Comparison of ENCODE assay signal across 11 mouse cellular contexts in the genomic region with DNA sequence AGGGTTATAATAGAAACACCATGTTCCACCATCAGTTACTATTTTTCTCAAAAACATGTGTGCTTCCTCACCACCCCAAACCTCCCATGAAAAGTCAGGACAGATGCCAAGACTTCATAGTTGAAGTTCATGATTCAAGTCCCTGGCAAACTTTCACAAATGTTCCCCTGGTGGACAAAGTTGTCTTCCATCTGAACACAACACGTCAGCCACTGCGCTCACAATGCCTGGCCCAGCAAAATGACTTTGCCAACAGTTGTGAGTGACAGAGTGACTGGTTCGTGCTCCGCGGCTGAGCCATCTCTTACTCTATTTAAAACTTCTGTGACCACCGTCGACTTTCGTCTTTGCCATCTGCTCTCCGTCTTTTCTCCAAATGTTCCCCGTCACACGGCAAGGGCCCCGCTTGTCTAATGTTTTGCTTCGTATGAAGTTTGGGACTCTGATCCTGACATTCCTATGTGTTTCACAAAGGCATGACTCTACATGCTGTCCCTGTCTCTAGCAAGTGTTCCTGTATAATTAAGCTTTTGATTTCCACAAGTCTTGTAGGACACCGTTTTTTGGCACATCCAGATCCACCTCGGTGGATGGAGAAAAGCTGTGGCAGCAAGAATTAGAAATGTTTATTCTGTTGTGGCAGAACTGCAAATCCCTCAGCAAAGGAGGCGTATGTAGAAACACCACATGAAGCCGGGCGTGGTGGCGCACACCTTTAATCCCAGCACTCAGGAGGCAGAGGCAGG.
DNase-seq lines count a peak whose midpoint lies in the region; ATAC-seq lines count a peak whose summit lies in the region.
"Had no signal": no experiment of that assay in that cellular context is flagged by ENCODE, and none has a peak within 500 bp of the region (broad histone marks: within the 10 kb centered on the region; RNA-seq: fewer than 3 reads in every experiment).

No protein-coding gene starts in this region.

- H3K27ac ChIP-seq in limb, embryonic 13.5 days, result peak overlapping the region; percentile 22; the same call in 1 of the 2 replicates
- H3K27ac ChIP-seq in limb, embryonic 10.5 days, result no peak overlapping the region
- peak overlapping the region; percentile 7; the same call in 1 of the 2 replicates for H3K27ac ChIP-seq in stomach, embryonic 16.5 days (ENCODE audit: low read length)
- H3K27ac ChIP-seq: midbrain, embryonic 12.5 days had no signal

- no peak overlapping the region for H3K4me2 ChIP-seq in limb, embryonic 13.5 days (replicated peaks)
- H3K4me2 ChIP-seq in stomach, embryonic 16.5 days (ENCODE audit: low read depth, low read length), result no peak overlapping the region
- H3K4me2 ChIP-seq: midbrain, embryonic 12.5 days had no signal

- H3K27me3 ChIP-seq in limb, embryonic 13.5 days, result no peaks in the 10 kb centered on the region
- H3K27me3 ChIP-seq in limb, embryonic 10.5 days (ENCODE audit: low read depth, poor library complexity, severe bottlenecking), result no peaks in the 10 kb centered on the region
- H3K27me3 ChIP-seq in stomach, embryonic 16.5 days (ENCODE audit: control insufficient read depth, insufficient read depth, low read length), result no peaks in the 10 kb centered on the region
- H3K27me3 ChIP-seq: midbrain, embryonic 12.5 days; Patski had no signal

- peaks cover 6% of the 10 kb centered on the region for H3K4me1 ChIP-seq in limb, embryonic 13.5 days
- peaks cover 2% of the 10 kb centered on the region; the same call in 1 of the 2 replicates for H3K4me1 ChIP-seq in limb, embryonic 10.5 days
- H3K4me1 ChIP-seq in stomach, embryonic 16.5 days (ENCODE audit: control insufficient read depth, insufficient read depth, low read length), result 0 out of 2 replicates have a peak, but pooled peaks cover 3% of the 10 kb centered on the region
- H3K4me1 ChIP-seq: midbrain, embryonic 12.5 days had no signal

- no peaks in the 10 kb centered on the region for H3K9me3 ChIP-seq in limb, embryonic 13.5 days
- H3K9me3 ChIP-seq in limb, embryonic 10.5 days (replicated peaks), result no peaks in the 10 kb centered on the region
- no peaks in the 10 kb centered on the region for H3K9me3 ChIP-seq in stomach, embryonic 16.5 days (replicated peaks; ENCODE audit: control insufficient read depth, low read length)
- H3K9me3 ChIP-seq: midbrain, embryonic 12.5 days had no signal

- DNase-seq in frontal cortex, postnatal 25 days (ENCODE audit: low spot score in 2 of 2), result no peak
- DNase-seq in limb, embryonic 10.5 days (ENCODE audit: low spot score), result no peak
- DNase-seq in heart, postnatal 4 days, result peak; percentile 54
- no peak for DNase-seq in cerebellum, postnatal 14 days
- no peak for DNase-seq in thymus, postnatal 14 days
- DNase-seq: left cerebral cortex, postnatal 4 days had no signal

- no peak overlapping the region for H3K9ac ChIP-seq in limb, embryonic 13.5 days
- H3K9ac ChIP-seq in stomach, embryonic 16.5 days (ENCODE audit: low read length), result no peak overlapping the region
- H3K9ac ChIP-seq: midbrain, embryonic 12.5 days had no signal

- 86% methylated on average over 19 of the region's 19 CpGs for WGBS in limb, embryonic 13.5 days
- 95% methylated on average over 19 of the region's 19 CpGs for WGBS in limb, embryonic 10.5 days
- WGBS in stomach, embryonic 16.5 days, result 67% methylated on average over 19 of the region's 19 CpGs

- H3K4me3 ChIP-seq in limb, embryonic 13.5 days, result no peak overlapping the region
- no peak overlapping the region for H3K4me3 ChIP-seq in limb, embryonic 10.5 days
- H3K4me3 ChIP-seq in stomach, embryonic 16.5 days (replicated peaks; ENCODE audit: low read length), result no peak overlapping the region
- H3K4me3 ChIP-seq: midbrain, embryonic 12.5 days had no signal

- ATAC-seq in frontal cortex, adult (ENCODE audit: low TSS enrichment), result peak; percentile 50; the same call in 1 of the 2 replicates
- ATAC-seq in limb, embryonic 13.5 days (ENCODE audit: low FRiP score, low read depth), result no peak
- no peak for ATAC-seq in stomach, embryonic 16.5 days (ENCODE audit: insufficient read depth, low FRiP score)
- ATAC-seq: Patski had no signal

- no peaks in the 10 kb centered on the region for H3K36me3 ChIP-seq in limb, embryonic 13.5 days
- no peaks in the 10 kb centered on the region for H3K36me3 ChIP-seq in limb, embryonic 10.5 days
- H3K36me3 ChIP-seq in stomach, embryonic 16.5 days (ENCODE audit: control insufficient read depth, insufficient read depth, low read length), result no peaks in the 10 kb centered on the region
- H3K36me3 ChIP-seq: midbrain, embryonic 12.5 days had no signal
